8 mouse cellular contexts compared by ENCODE assay signal in genomic region chr2:33218903-33219625, GRCm38 (mm10). TPM values are rescaled to one million over a fixed set of nuclear protein-coding genes. Genes with fewer than 3 reads are reported as not detected.
A peak's percentile ranks its signal among the peaks of the same experiment; 100 is the strongest.
DNase-seq lines count a peak whose midpoint lies in the region; ATAC-seq lines count a peak whose summit lies in the region.

No protein-coding gene starts in this region.

- no peaks in the 10 kb centered on the region for H3K9me3 ChIP-seq in midbrain, embryonic 10.5 days (replicated peaks)
- H3K9me3 ChIP-seq in midbrain, embryonic 16.5 days (replicated peaks; ENCODE audit: control insufficient read depth, low read length, poor library complexity, severe bottlenecking), result no peaks in the 10 kb centered on the region
- no peaks in the 10 kb centered on the region for H3K9me3 ChIP-seq in intestine, embryonic 14.5 days (ENCODE audit: control insufficient read depth, low read length)

- no peak overlapping the region for H3K4me2 ChIP-seq in midbrain, embryonic 16.5 days (ENCODE audit: low read length)
- H3K4me2 ChIP-seq in intestine, embryonic 14.5 days (ENCODE audit: low read length), result peak overlapping the region; percentile 7; the same call in 1 of the 2 replicates

- H3K36me3 ChIP-seq in midbrain, embryonic 10.5 days, result peaks cover 18% of the 10 kb centered on the region
- H3K36me3 ChIP-seq in midbrain, embryonic 16.5 days (ENCODE audit: control insufficient read depth, insufficient read depth, low read length), result no peaks in the 10 kb centered on the region
- H3K36me3 ChIP-seq in intestine, embryonic 14.5 days (ENCODE audit: control insufficient read depth, insufficient read depth, low read length), result peaks cover 13% of the 10 kb centered on the region; the same call in 1 of the 2 replicates

- peak; percentile 65 for DNase-seq in embryo, embryonic 10 days (ENCODE audit: low spot score)
- no peak for DNase-seq in embryo, embryonic 9.5 days (ENCODE audit: extremely low spot score)
- DNase-seq in midbrain, embryonic 10.5 days (ENCODE audit: low spot score), result peak; percentile 28
- DNase-seq in c-Kit-positive CD71-positive TER-119-negative erythroid progenitor cells, embryonic 14.5 days (ENCODE audit: low read depth), result peak; percentile 23
- DNase-seq in intestine, embryonic 14.5 days (ENCODE audit: low spot score), result no peak
- peak; percentile 72 for DNase-seq in retina, embryonic 14.5 days (ENCODE audit: low spot score)

- no peak overlapping the region for H3K4me3 ChIP-seq in midbrain, embryonic 10.5 days
- no peak overlapping the region for H3K4me3 ChIP-seq in midbrain, embryonic 16.5 days (ENCODE audit: low read depth, low read length)
- H3K4me3 ChIP-seq in intestine, embryonic 14.5 days (ENCODE audit: low read depth, low read length), result no peak overlapping the region

- ATAC-seq in midbrain, embryonic 16.5 days, result no peak
- ATAC-seq in intestine, embryonic 14.5 days (replicated peaks; ENCODE audit: low FRiP score, low TSS enrichment, low read depth), result no peak
- no peak for ATAC-seq in frontal cortex, adult (ENCODE audit: low TSS enrichment)

- H3K4me1 ChIP-seq in midbrain, embryonic 10.5 days, result peaks cover 54% of the 10 kb centered on the region
- H3K4me1 ChIP-seq in midbrain, embryonic 16.5 days (ENCODE audit: control insufficient read depth, insufficient read depth, low read length), result peaks cover 22% of the 10 kb centered on the region
- H3K4me1 ChIP-seq in intestine, embryonic 14.5 days (replicated peaks; ENCODE audit: control insufficient read depth, insufficient read depth, low read length), result peaks cover 34% of the 10 kb centered on the region

- no peak overlapping the region for H3K27ac ChIP-seq in midbrain, embryonic 10.5 days (replicated peaks)
- H3K27ac ChIP-seq in midbrain, embryonic 16.5 days (ENCODE audit: low read length), result no peak overlapping the region
- 0 out of 2 replicates have a peak overlapping the region, but pooled peaks have one; percentile 12 for H3K27ac ChIP-seq in intestine, embryonic 14.5 days (ENCODE audit: low read depth)

- WGBS in midbrain, embryonic 10.5 days, result 52% methylated on average over 11 of the region's 11 CpGs
- WGBS in midbrain, embryonic 16.5 days, result 57% methylated on average over 11 of the region's 11 CpGs
- 66% methylated on average over 11 of the region's 11 CpGs for WGBS in intestine, embryonic 14.5 days

- H3K9ac ChIP-seq in midbrain, embryonic 16.5 days (ENCODE audit: low read depth, low read length), result no peak overlapping the region
- no peak overlapping the region for H3K9ac ChIP-seq in intestine, embryonic 14.5 days (ENCODE audit: low read length)

- H3K27me3 ChIP-seq in midbrain, embryonic 10.5 days (ENCODE audit: low read depth, poor library complexity, severe bottlenecking), result no peaks in the 10 kb centered on the region
- no peaks in the 10 kb centered on the region for H3K27me3 ChIP-seq in midbrain, embryonic 16.5 days (ENCODE audit: control insufficient read depth, insufficient read depth, low read depth, low read length)
- H3K27me3 ChIP-seq in intestine, embryonic 14.5 days (replicated peaks; ENCODE audit: control insufficient read depth, insufficient read depth, low read length), result no peaks in the 10 kb centered on the region

RNA-seq across cellular contexts. Expression of gene Angptl2, which starts 3.2 kb away (rescaled TPM):
- polyA plus RNA-seq in midbrain, embryonic 10.5 days (2016; fragmentation: Nextera tagmentation; extraction: Ambion mirVana), result 21.8 and 25.9 TPM in 2 replicates
- 9.8 and 10.6 TPM in 2 replicates for polyA plus RNA-seq in midbrain, embryonic 16.5 days (2015; fragmentation: Nextera tagmentation; extraction: Ambion mirVana)
- 38.7 and 41.0 TPM in 2 replicates for polyA plus RNA-seq in intestine, embryonic 14.5 days (2014; fragmentation: Nextera tagmentation; extraction: Ambion mirVana)

Comparison
In these comparisons a context has a peak if more than half of its experiments do, and no peak if none do; other contexts are left out.
1. DNase-seq: peak in embryo, embryonic 10 days (single experiment), midbrain, embryonic 10.5 days (single experiment), c-Kit-positive CD71-positive TER-119-negative erythroid progenitor cells, embryonic 14.5 days (single experiment) and retina, embryonic 14.5 days (single experiment); none in embryo, embryonic 9.5 days (single experiment) and intestine, embryonic 14.5 days (single experiment).